Mouse (Mus musculus): Measurements from ENCODE around the gene Fam222b.

Gene Fam222b

DNA sequence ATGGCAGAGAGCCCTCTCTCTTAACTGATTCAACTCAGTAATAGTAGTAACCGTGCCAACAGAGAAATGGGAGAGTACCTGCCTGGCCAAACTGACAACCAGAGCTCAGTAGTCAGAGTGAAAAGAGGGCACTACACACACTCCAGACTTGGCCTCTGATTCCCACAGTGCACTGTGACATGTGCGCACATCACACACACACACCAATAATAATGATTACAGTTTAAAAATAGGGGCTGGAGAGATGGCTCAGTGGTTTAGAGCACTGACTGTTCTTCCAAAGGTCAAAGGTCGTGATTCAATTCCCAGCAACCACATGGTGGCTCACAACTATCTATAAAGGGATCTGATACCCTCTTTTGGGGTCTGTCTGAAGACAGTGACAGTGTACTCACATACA lies 43.6 kb downstream of the Fam222b start:
- DNase-seq: no peak

GRCm38 (mm10) chr11:78140665-78141064 lies 46.2 kb downstream of the Fam222b start:
- DNase-seq: no peak

GRCm38 (mm10) chr11:78143520-78143919 lies 49.1 kb downstream of the Fam222b start:
- no peak for DNase-seq

DNA sequence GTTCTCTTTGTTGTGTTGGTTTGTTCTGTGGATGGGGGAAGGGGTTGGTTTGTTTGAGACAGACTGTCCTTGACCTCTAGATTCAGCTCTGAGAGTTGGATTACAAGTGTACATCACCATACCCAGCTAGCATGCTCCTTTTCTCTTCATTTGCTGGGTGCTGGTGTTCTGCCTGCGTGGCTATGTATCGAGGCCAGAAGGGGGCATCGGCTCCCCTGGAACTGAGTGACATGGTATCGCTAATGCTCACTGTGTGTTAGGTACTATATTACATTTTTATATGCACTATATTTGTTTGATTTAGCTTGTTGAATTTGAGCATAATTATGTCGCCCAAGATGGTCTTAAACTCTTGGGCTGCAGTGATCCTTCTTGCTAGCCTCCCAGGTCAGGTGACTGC lies 51.7 kb downstream of the Fam222b start:
- no peak for DNase-seq

DNA sequence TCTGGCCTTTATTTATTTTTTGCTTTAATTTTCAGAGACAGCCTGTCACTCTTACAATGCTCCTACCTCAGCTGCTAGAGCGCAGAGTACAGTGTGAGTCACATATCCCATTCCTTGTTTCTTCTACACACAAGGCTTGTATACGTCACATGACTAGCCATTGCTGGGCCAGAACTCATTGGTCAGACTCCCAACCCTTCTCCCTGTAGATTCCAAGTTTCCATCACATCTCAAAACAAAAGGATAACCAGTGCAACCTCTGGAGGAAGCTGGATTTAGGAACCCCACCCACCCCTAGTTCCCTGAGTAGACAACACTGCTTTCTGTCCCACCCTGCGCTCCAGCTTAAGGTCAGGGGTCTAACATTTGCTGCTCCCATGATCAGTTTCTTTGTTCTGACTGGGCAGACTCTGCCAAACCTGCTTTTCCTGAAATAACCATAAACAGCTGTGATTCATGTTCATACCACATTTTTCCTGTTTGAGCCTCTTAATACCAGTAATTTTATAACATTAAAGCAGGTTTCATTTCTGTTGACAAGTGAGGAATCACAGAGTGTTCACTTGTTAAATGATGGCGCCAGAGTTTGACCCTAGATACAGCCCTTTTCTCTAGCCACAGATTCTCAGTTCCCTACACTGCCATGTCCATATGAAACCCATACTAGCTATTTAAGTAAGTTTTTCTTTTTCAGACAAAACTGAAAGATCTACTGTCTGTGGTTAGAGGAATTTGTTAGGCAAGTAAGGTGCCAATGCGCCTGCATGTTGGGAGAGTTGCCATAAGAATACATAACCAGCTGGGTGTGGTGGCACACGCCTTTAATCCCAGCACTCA lies 52.5 kb downstream of the Fam222b start:
- no peak for DNase-seq

GRCm38 (mm10) chr11:78151161-78151560 lies 56.7 kb downstream of the Fam222b start:
- no peak for DNase-seq

DNA sequence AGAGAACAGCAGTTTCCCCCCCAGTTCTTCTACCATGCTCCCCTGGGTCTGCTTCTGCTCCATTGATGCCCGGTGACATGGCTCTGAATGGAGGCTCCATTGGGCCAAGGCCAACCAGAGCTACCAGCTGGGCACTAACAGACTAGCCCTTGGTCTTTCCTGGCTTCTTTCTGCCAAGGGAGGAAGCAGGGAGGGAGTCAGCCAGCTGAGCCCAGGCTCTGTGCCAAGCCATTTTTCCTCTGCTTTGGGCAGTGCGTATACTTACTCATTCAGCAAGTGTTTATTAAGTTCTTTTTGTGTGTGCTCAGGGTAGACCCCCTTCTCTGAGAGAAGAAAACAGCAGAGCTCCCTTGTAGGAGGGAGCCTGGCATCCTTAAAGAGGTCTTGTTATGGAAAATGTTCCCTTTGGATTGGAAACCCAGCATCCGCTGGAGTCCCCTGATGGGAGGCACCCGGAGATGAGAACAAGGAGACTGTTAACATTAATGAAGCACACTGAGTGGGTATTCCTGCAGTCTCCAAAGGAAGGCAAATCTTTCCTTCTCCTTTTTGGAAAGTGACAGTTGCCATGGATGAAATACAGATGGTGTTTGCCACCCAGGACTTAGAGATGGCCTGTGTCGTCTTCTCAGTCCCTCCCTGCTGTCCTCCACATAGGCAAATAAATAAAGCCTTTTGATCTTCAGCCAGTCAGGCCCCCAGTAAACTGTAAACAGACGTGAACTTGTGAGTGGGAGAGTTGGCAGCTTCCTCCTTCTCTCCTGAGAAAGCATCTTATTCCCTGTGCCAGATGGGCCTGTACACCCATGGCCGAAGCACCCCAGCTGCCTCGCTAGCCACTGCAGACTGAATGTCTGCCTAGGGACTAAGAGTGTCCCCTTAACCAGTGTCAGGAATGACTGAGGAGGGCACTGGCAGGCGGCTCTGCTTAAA lies 58.1 kb downstream of the Fam222b start:
- DNase-seq: peak; percentile 81

DNA sequence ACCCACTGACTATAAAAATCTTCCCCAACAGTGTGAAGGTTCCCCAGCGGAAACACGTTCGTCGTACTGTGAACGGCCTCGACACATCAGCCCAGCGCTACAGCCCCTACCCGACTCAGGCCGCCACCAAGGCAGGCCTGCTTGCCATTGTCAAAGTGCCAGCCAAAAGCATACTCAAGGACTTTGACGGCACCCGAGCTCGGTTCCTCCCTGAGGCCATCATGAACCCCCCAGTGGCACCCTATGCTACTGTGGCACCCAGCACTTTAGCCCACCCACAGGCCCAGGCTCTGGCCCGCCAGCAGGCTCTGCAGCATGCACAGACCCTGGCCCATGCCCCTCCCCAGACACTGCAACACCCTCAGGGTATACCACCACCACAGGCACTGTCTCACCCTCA lies 59.3 kb downstream of the Fam222b start:
- no peak for DNase-seq

DNA sequence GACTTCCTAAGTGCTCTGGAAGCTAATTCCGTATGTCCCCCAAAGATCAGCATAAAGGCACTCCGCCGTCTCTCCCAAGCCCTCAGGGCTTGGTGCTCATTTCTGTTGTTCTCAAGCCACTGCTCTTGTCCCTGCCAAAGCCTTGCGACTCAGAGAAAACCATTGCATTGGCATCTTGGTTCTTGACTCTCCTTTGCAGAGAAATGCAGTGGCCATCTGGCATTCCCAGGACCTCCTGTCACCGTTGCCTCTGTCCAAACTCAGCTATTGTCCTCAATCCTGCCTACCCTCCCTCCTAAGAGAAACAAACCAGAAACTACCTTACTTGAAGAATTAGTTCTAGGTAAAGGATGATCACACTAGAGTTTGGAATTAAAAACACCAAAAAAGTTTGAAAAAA lies 61.2 kb downstream of the Fam222b start:
- DNase-seq: no peak

DNA sequence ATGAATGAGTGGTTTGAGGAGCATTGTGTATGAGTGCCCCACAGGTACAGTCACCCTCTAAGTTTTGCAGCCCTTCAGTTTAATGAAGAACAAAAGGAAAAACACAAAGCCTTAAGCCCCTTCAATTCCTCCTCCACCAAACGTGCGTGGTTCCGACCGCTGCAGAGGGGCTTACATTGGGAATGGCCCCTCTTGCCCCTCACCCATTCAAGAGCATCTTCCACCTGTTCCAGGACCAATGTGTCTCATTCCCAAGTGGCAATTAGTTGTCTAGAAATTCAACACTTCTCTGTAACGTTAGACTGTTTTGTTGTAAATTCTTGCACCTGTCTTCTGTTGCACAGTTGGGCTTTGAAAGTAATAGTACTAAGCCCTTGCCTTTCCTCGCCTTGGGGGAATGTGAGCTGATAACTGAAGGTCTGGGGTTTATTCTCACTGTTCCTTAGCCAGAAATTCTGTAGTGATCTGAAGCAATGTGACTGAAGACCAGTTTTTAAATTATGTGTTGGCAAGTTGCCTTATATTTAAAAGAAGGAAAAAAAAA lies 61.8 kb downstream of the Fam222b start:
- DNase-seq: no peak

DNA sequence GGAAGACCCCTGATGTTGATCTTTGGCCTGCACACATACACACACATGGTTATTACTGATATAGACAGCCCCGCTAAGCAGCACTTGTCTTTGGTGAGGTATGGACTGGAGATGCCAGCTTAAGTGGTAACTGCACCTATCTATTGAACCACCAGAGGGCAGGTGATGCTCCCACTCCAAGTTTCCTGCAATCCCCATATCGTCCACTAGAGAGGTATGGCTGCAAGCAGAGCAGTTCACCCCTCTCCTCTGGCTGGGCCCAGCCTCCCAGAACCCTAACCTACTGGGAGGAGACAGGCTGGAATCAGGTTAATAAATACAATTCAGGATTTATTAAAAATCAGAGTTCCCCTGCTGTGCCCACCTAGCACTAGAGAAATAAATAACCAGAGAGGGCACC lies 64.6 kb downstream of the Fam222b start:
- peak; percentile 82 for DNase-seq

DNA sequence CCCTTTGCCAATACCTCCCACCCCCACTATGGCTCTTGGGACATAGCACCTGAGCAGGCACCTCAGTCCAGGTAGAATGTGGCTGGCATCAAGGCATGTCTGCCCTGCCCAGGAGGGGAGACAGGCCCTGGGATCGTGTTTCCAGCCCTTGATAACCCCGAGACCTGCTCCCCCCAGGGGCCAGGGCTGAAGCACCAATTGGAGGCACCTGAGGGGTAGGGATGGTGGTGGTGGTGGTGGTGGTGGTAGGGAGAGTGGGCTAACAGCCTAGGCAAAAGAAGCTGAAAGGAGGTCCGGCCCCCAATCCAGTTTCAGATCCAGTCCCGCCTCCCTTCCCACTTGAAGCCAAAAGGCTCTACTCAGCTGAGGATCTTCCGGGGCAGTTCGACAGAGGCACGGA lies 65.1 kb downstream of the Fam222b start:
- no peak for DNase-seq

GRCm38 (mm10) chr11:78160171-78160570 lies 65.7 kb downstream of the Fam222b start:
- DNase-seq: no peak

DNA sequence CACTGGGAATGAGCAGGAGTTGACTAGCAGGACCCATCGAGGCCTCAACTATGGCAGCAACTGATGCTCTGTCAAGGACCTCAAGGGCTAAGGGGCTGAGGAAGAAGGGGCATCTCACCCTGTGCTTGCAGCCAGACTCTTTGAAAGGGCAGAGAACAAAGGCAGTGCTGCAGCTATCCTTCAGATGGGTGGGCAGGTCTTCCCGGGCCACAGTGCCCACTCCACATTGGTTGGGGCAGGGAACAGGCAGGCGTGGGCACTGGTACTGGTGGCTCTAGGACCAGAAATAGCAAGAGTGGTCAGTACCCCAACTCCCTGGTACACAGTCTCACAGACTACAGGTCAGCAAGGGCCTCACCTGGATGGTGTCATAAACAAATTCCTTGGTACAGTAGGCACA lies 66.2 kb downstream of the Fam222b start:
- no peak for DNase-seq

GRCm38 (mm10) chr11:78161169-78161568 lies 66.7 kb downstream of the Fam222b start:
- no peak for DNase-seq

GRCm38 (mm10) chr11:78161968-78162367 lies 67.5 kb downstream of the Fam222b start:
- DNase-seq: no peak

GRCm38 (mm10) chr11:78162504-78162903 lies 68.0 kb downstream of the Fam222b start:
- DNase-seq: no peak

DNA sequence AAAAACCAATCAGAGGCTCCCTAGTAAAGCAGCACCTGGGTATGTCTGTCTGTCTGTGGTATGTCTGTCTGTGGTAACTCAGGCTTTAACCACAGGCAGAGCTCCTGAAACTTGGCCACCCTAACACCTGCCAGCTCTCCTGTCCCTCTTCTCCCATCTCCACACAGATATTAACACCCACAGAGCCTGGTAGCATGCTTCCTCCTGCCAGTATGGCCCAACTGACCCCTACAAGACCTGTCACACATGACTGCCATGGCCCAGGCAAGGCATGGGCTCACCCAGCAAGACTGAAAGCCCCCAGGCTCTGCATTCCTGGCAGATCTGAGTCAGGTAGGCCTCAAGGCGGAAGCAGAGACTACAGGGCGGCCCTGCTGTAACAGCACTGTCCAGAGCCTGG lies 68.6 kb downstream of the Fam222b start:
- DNase-seq: no peak

- DNase-seq: no peak
Measured at GRCm38 (mm10) chr11:78163681-78164603, 69.5 kb downstream of the Fam222b start.

- DNase-seq: no peak
Measured at GRCm38 (mm10) chr11:78164604-78164923, 70.1 kb downstream of the Fam222b start.

GRCm38 (mm10) chr11:78164924-78165760 lies 70.7 kb downstream of the Fam222b start, which contains the start of gene Traf4:
TSS of gene Traf4 (minus strand) at chr11:78165589.
- DNase-seq: peak; percentile 73

DNA sequence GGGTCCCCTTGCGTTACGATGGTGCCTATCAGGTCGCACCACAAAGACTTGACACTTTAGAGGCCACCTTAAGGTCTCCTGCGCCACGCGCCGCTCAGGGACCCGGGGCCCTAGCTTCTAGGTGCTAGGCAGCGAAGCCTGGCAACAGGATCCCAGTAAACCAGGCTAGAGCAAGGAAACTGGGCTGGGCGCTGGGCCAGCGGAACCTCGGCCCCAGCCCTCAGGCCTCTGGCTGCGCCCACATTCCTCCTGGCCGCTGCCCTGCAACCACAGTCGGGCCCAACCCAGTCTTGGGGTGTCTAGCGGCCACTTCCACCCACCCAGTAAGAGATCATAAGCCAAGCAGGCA lies 71.3 kb downstream of the Fam222b start:
- no peak for DNase-seq

Data from right cerebral cortex, adult 18-20 months (tissue).